Mouse (Mus musculus) neural tube, embryonic 11.5 days (tissue): Measurements from ENCODE around the gene Esp22. TPM values are rescaled to one million over a fixed set of nuclear protein-coding genes. Genes with fewer than 3 reads are reported as not detected.
"Not testable (repeated sequence)": the region's sequence is repeated elsewhere in the genome, so short reads cannot be mapped to it uniquely, and the experiment has no call there.

Experiments used
- ATAC-seq: fragments of 200-750 bp; cut with Nextera tagmentation; 2 replicates; pipeline ENCODE4 v1.8.0; 2017; ENCODE audit warnings: moderate number of reproducible peaks, mild to moderate bottlenecking, moderate TSS enrichment, moderate library complexity; ENCODE audit not compliant: insufficient read depth, low FRiP score, low TSS enrichment
- DNase-seq: peaks from one replicate; pipeline ENCODE4 v3.0.0-alpha.2; 2015; ENCODE audit warnings: low spot score
- H3K27ac ChIP-seq: fragments of 300-500 bp; sonication (generic); 2 replicates; pipeline ENCODE4 v1.5.1; 2014; ENCODE audit warnings: low read depth, mild to moderate bottlenecking, low read length
- H3K27me3 ChIP-seq: fragments of 300-500 bp; sonication (generic); 2 replicates; pipeline ENCODE4 v1.6.1; 2014; ENCODE audit warnings: mild to moderate bottlenecking, low read length, mixed read lengths; ENCODE audit not compliant: control insufficient read depth, insufficient read depth
- H3K36me3 ChIP-seq: fragments of 300-500 bp; sonication (generic); 2 replicates; pipeline ENCODE4 v1.6.1; 2014; ENCODE audit warnings: mild to moderate bottlenecking, low read length, moderate library complexity, mixed read lengths; ENCODE audit not compliant: control insufficient read depth, insufficient read depth
- H3K4me1 ChIP-seq: fragments of 300-500 bp; sonication (generic); 2 replicates; pipeline ENCODE4 v1.6.1; 2014; ENCODE audit warnings: low read length, mixed read lengths; ENCODE audit not compliant: control insufficient read depth, insufficient read depth
- H3K4me2 ChIP-seq: fragments of 300-500 bp; sonication (generic); 2 replicates; pipeline ENCODE4 v1.6.1; 2014; ENCODE audit warnings: low read depth, mild to moderate bottlenecking, moderate library complexity
- H3K4me3 ChIP-seq: fragments of 300-500 bp; sonication (generic); 2 replicates; pipeline ENCODE4 v1.5.1; 2014; ENCODE audit warnings: low read depth, low read length
- H3K9ac ChIP-seq: fragments of 300-500 bp; sonication (generic); 2 replicates; pipeline ENCODE4 v1.6.1; 2014; ENCODE audit warnings: mild to moderate bottlenecking, low read length
- H3K9me3 ChIP-seq: fragments of 300-500 bp; sonication (generic); 2 replicates; pipeline ENCODE4 v1.6.1; 2016; ENCODE audit warnings: low read length; ENCODE audit not compliant: control insufficient read depth
- whole genome bisulfite sequencing: fragments of 180-500 bp; shearing (Covaris S2); extraction: QIAGEN DNeasy Blood & Tissue Kit; methylation state at CpG from one replicate; pipeline ENCODE4 v1.1.7; 2014; 5-methylcytosine and 5-hydroxymethylcytosine counted together
- polyA plus RNA-seq: library from polyadenylated mRNA; unstranded; fragments of >200 nt; fragmentation: Nextera tagmentation; extraction: Ambion mirVana; gene quantifications from 2 replicates; pipeline ENCODE4 v1.2.1, GENCODE M21; 2014

Esp22 gene
- not detected in 2 replicates for polyA plus RNA-seq

- Histone ChIP-seq H3K27ac (no peak within 1 kb of the TSS), H3K4me1 (no peaks in the 10 kb centered on the region), H3K36me3 (no peaks in the 10 kb centered on the region), H3K9ac (no peak within 1 kb of the TSS), H3K4me3 (no peak within 1 kb of the TSS), H3K4me2 (no peak within 1 kb of the TSS), H3K27me3 (no peaks in the 10 kb centered on the region), H3K9me3 (no peaks in the 10 kb centered on the region; the same call in 1 of the 2 replicates)
- 89% methylated on average over 1 of the region's 1 CpGs for WGBS
- DNase-seq (no peak), ATAC-seq (no peak)
These were observed at the start of gene Esp22 for GRCm38 (mm10) chr17:39095034-39095433. Gene Esp22 (plus strand): TSS chr17:39095334.

- Histone ChIP-seq H3K4me1 (no peaks in the 10 kb centered on the region), H3K27me3 (no peaks in the 10 kb centered on the region), H3K4me3 (no peak overlapping the region), H3K4me2 (no peak overlapping the region), H3K9ac (no peak overlapping the region), H3K36me3 (no peaks in the 10 kb centered on the region), H3K9me3 (peaks cover 3% of the 10 kb centered on the region), H3K27ac (no peak overlapping the region)
- DNase-seq (no peak), ATAC-seq (no peak)
These were observed 31.5 kb upstream of the Esp22 start for GRCm38 (mm10) chr17:39063641-39064040.

- Histone ChIP-seq H3K4me1 (no peaks in the 10 kb centered on the region), H3K4me2 (no peak within 1 kb of the TSS), H3K9me3 (peaks cover 5% of the 10 kb centered on the region; the same call in 1 of the 2 replicates), H3K9ac (no peak within 1 kb of the TSS), H3K36me3 (no peaks in the 10 kb centered on the region), H3K27ac (no peak within 1 kb of the TSS), H3K4me3 (no peak within 1 kb of the TSS), H3K27me3 (no peaks in the 10 kb centered on the region)
- no peak for ATAC-seq
- DNase-seq: no peak
- WGBS: 67% methylated on average over 1 of the region's 1 CpGs
These were observed 18.2 kb upstream of the Esp22 start, which contains the start of gene Esp23 for GRCm38 (mm10) chr17:39076937-39077336. Gene Esp23 (minus strand): TSS chr17:39077037.

DNA sequence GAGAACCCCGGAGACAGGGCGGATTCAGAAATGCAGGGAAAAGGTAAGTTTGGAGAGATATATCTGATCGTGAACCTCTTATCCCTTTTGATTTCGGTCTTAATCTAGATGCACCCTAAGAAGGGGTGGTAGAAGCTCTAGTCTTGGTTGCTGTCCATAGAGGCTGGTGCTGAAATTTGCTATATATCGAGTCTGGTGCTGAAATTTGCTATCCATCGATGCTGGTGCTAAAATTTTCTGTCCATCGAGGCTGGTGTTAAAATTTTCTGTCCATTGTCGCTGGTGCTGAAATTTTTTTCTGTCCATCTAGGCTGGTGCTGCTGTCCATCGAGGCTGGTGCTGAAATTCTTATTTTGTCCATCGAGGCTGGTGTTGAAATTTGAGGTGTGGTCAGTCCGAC lies 12.0 kb downstream of the Esp22 start:
- not testable (repeated sequence) for H3K27ac ChIP-seq, H3K4me1 ChIP-seq, H3K27me3 ChIP-seq, H3K4me3 ChIP-seq, H3K9ac ChIP-seq, ATAC-seq, H3K4me2 ChIP-seq, H3K9me3 ChIP-seq, DNase-seq, H3K36me3 ChIP-seq
- 73% methylated on average over 11 of the region's 11 CpGs for WGBS

DNA sequence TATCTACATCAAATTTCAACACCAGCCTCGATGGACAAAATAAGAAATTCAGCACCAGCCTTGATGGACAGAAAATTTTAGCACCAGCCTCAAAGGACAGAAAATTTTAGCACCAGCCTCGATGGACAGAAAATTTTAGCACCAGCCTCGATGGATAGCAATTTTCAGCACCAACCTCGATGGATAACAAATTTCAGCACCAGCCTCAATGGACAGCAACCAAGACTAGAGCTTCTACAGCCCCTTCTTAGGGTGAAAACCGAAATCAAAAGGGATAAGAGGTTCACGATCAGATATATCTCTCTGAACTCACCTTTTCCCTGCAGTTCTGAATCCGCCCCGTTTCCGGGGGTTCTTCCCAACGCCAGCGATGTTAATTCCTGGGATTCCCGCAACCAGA lies 34.0 kb downstream of the Esp22 start:
- not testable (repeated sequence) for H3K4me3 ChIP-seq, H3K9ac ChIP-seq, H3K27me3 ChIP-seq, H3K36me3 ChIP-seq, DNase-seq, ATAC-seq, H3K4me1 ChIP-seq, H3K4me2 ChIP-seq, H3K9me3 ChIP-seq, H3K27ac ChIP-seq
- 77% methylated on average over 12 of the region's 12 CpGs for WGBS

Other genes with a start within 250 kb of the Esp22 start
- gene Esp24, start 58.6 kb upstream of the Esp22 start, polyA plus RNA-seq: not detected in 2 replicates
- not detected in 2 replicates for gene Gm21903, start 52.0 kb upstream of the Esp22 start, polyA plus RNA-seq
- not detected in 2 replicates for gene Esp23, start 18.3 kb upstream of the Esp22 start, polyA plus RNA-seq